Mouse (Mus musculus) ovary, adult 2 months (tissue): ENCODE measurements around the gene Gm10681. TPM values are rescaled to one million over a fixed set of nuclear protein-coding genes. Genes with fewer than 3 reads are reported as not detected.

ENCODE experiments used
- polyA plus RNA-seq: library from polyadenylated mRNA; depleted of rRNA; stranded (reverse); fragments of >200 nt; gene quantifications from 2 replicates; pipeline ENCODE4 v1.2.3, GENCODE M21; 2012; rRNA removed

Gm10681 gene
- polyA plus RNA-seq = not detected in 2 replicates

GRCm38 (mm10) chr3:98588707-98589106, at the start of gene Gm10681:
Gm10681 (minus strand) TSS chr3:98588807.

GRCm38 (mm10) chr3:98630152-98630551, 41.5 kb upstream of the Gm10681 start, which contains the start of gene Hsd3b5:
Hsd3b5 (minus strand) TSS chr3:98630252.

GRCm38 (mm10) chr3:98510414-98510813, 78.2 kb downstream of the Gm10681 start, which contains the start of gene Hsd3b4:
Hsd3b4 (minus strand) TSS chr3:98510514.

Other genes with a start within 250 kb of the Gm10681 start
- 99.0 and 106 TPM in 2 replicates for gene Phgdh, start 248.8 kb downstream of the Gm10681 start, polyA plus RNA-seq
- gene Zfp697, start 206.3 kb downstream of the Gm10681 start, polyA plus RNA-seq = 5.5 and 6.7 TPM in 2 replicates
- gene Gm4450, start 131.7 kb downstream of the Gm10681 start, polyA plus RNA-seq = not detected in 2 replicates
- not detected in 2 replicates for gene Hsd3b4, start 78.3 kb downstream of the Gm10681 start, polyA plus RNA-seq
- not detected in 2 replicates for gene Hsd3b5, start 41.4 kb upstream of the Gm10681 start, polyA plus RNA-seq
- not detected in 2 replicates for gene Hsd3b2, start 135.7 kb upstream of the Gm10681 start, polyA plus RNA-seq
- gene Hsd3b3, start 174.3 kb upstream of the Gm10681 start, polyA plus RNA-seq = 0.22 TPM in 1 of 2 replicates, not detected in the other
- 0.64 and 0.90 TPM in 2 replicates for gene Hsd3b6, start 225.6 kb upstream of the Gm10681 start, polyA plus RNA-seq